Mouse (Mus musculus): ENCODE data around the gene Samd10. TPM values are rescaled to one million over a fixed set of nuclear protein-coding genes. Genes with fewer than 3 reads are reported as not detected.

Gene Samd10
- polyA plus RNA-seq, 1 experiment from 2014 or later, result 75.9 TPM

- Histone ChIP-seq H3K36me3 (ENCODE audit: control insufficient read depth, insufficient read depth, low read length) (no peaks in the 10 kb centered on the region), H3K4me3 (ENCODE audit: low read depth, low read length) (no peak overlapping the region), H3K27me3 (ENCODE audit: control insufficient read depth, insufficient read depth, low read length) (no peaks in the 10 kb centered on the region), H3K9ac (ENCODE audit: low read depth, low read length) (no peak overlapping the region), H3K9me3 (ENCODE audit: control insufficient read depth, low read length) (no peaks in the 10 kb centered on the region), H3K27ac (ENCODE audit: low read depth, low read length) (no peak overlapping the region), H3K4me1 (replicated peaks; ENCODE audit: control insufficient read depth, insufficient read depth, low read length) (no peaks in the 10 kb centered on the region), H3K4me2 (replicated peaks; ENCODE audit: low read depth, low read length) (no peak overlapping the region)
- ATAC-seq (ENCODE audit: low FRiP score) (no peak), DNase-seq (ENCODE audit: low spot score) (no peak)
- WGBS, result 94% methylated on average over 7 of the region's 7 CpGs
These were observed 24.0 kb downstream of the Samd10 start for GRCm38 (mm10) chr2:181574921-181575545.

GRCm38 (mm10) chr2:181573961-181574360, 25.1 kb downstream of the Samd10 start:
- WGBS, result 94% methylated on average over 9 of the region's 9 CpGs
- no peak for DNase-seq (ENCODE audit: low spot score)
- H3K27ac ChIP-seq (ENCODE audit: low read depth, low read length), result no peak overlapping the region
- ATAC-seq (ENCODE audit: low FRiP score), result no peak
- no peak overlapping the region for H3K9ac ChIP-seq (ENCODE audit: low read depth, low read length)
- no peak overlapping the region for H3K4me2 ChIP-seq (replicated peaks; ENCODE audit: low read depth, low read length)
- no peak overlapping the region for H3K4me3 ChIP-seq (ENCODE audit: low read depth, low read length)
- no peaks in the 10 kb centered on the region for H3K4me1 ChIP-seq (replicated peaks; ENCODE audit: control insufficient read depth, insufficient read depth, low read length)
- no peaks in the 10 kb centered on the region for H3K27me3 ChIP-seq (ENCODE audit: control insufficient read depth, insufficient read depth, low read length)
- H3K36me3 ChIP-seq (ENCODE audit: control insufficient read depth, insufficient read depth, low read length), result no peaks in the 10 kb centered on the region
- no peaks in the 10 kb centered on the region for H3K9me3 ChIP-seq (ENCODE audit: control insufficient read depth, low read length)

- Histone ChIP-seq H3K27me3 (ENCODE audit: control insufficient read depth, insufficient read depth, low read length) (no peaks in the 10 kb centered on the region), H3K4me1 (replicated peaks; ENCODE audit: control insufficient read depth, insufficient read depth, low read length) (no peaks in the 10 kb centered on the region), H3K9me3 (ENCODE audit: control insufficient read depth, low read length) (no peaks in the 10 kb centered on the region), H3K4me3 (ENCODE audit: low read depth, low read length) (no peak overlapping the region), H3K36me3 (ENCODE audit: control insufficient read depth, insufficient read depth, low read length) (no peaks in the 10 kb centered on the region), H3K4me2 (replicated peaks; ENCODE audit: low read depth, low read length) (no peak overlapping the region), H3K9ac (ENCODE audit: low read depth, low read length) (no peak overlapping the region), H3K27ac (ENCODE audit: low read depth, low read length) (no peak overlapping the region)
- 94% methylated on average over 15 of the region's 15 CpGs for WGBS
- ATAC-seq (ENCODE audit: low FRiP score) (no peak), DNase-seq (ENCODE audit: low spot score) (no peak)
These were observed 25.8 kb downstream of the Samd10 start for GRCm38 (mm10) chr2:181572921-181573920.

GRCm38 (mm10) chr2:181571941-181572670, 26.9 kb downstream of the Samd10 start:
- Histone ChIP-seq H3K9ac (ENCODE audit: low read depth, low read length) (no peak overlapping the region), H3K27ac (ENCODE audit: low read depth, low read length) (no peak overlapping the region), H3K4me2 (replicated peaks; ENCODE audit: low read depth, low read length) (no peak overlapping the region), H3K9me3 (ENCODE audit: control insufficient read depth, low read length) (no peaks in the 10 kb centered on the region), H3K27me3 (ENCODE audit: control insufficient read depth, insufficient read depth, low read length) (no peaks in the 10 kb centered on the region), H3K4me3 (ENCODE audit: low read depth, low read length) (no peak overlapping the region), H3K4me1 (replicated peaks; ENCODE audit: control insufficient read depth, insufficient read depth, low read length) (no peaks in the 10 kb centered on the region), H3K36me3 (ENCODE audit: control insufficient read depth, insufficient read depth, low read length) (no peaks in the 10 kb centered on the region)
- no peak for DNase-seq (ENCODE audit: low spot score)
- WGBS, result 93% methylated on average over 11 of the region's 11 CpGs
- ATAC-seq (ENCODE audit: low FRiP score), result no peak

- no peak for DNase-seq (ENCODE audit: low spot score)
- WGBS, result 74% methylated on average over 6 of the region's 6 CpGs
- no peak overlapping the region for H3K9ac ChIP-seq (ENCODE audit: low read depth, low read length)
These were observed 28.0 kb downstream of the Samd10 start for GRCm38 (mm10) chr2:181570921-181571595.

GRCm38 (mm10) chr2:181570375-181570774, 28.6 kb downstream of the Samd10 start:
- ATAC-seq (ENCODE audit: low FRiP score) (no peak), DNase-seq (ENCODE audit: low spot score) (no peak)
- Histone ChIP-seq H3K4me2 (replicated peaks; ENCODE audit: low read depth, low read length) (no peak overlapping the region), H3K27ac (ENCODE audit: low read depth, low read length) (no peak overlapping the region), H3K9ac (ENCODE audit: low read depth, low read length) (no peak overlapping the region), H3K9me3 (ENCODE audit: control insufficient read depth, low read length) (no peaks in the 10 kb centered on the region), H3K27me3 (ENCODE audit: control insufficient read depth, insufficient read depth, low read length) (no peaks in the 10 kb centered on the region), H3K4me1 (replicated peaks; ENCODE audit: control insufficient read depth, insufficient read depth, low read length) (no peaks in the 10 kb centered on the region), H3K4me3 (ENCODE audit: low read depth, low read length) (no peak overlapping the region), H3K36me3 (ENCODE audit: control insufficient read depth, insufficient read depth, low read length) (no peaks in the 10 kb centered on the region)
- whole genome bisulfite sequencing, result 87% methylated on average over 8 of the region's 8 CpGs

More at GRCm38 (mm10) chr2:181570921-181571595, 28.0 kb downstream of the Samd10 start:
- ATAC-seq (ENCODE audit: low FRiP score), result no peak
- Histone ChIP-seq H3K4me3 (ENCODE audit: low read depth, low read length) (no peak overlapping the region), H3K36me3 (ENCODE audit: control insufficient read depth, insufficient read depth, low read length) (no peaks in the 10 kb centered on the region), H3K9me3 (ENCODE audit: control insufficient read depth, low read length) (no peaks in the 10 kb centered on the region), H3K4me1 (replicated peaks; ENCODE audit: control insufficient read depth, insufficient read depth, low read length) (no peaks in the 10 kb centered on the region), H3K4me2 (replicated peaks; ENCODE audit: low read depth, low read length) (no peak overlapping the region), H3K27me3 (ENCODE audit: control insufficient read depth, insufficient read depth, low read length) (no peaks in the 10 kb centered on the region), H3K27ac (ENCODE audit: low read depth, low read length) (no peak overlapping the region)

- H3K36me3 ChIP-seq (ENCODE audit: control insufficient read depth, insufficient read depth, low read length), result no peaks in the 10 kb centered on the region
- no peak overlapping the region for H3K9ac ChIP-seq (ENCODE audit: low read depth, low read length)
- H3K4me1 ChIP-seq (replicated peaks; ENCODE audit: control insufficient read depth, insufficient read depth, low read length), result no peaks in the 10 kb centered on the region
- no peaks in the 10 kb centered on the region for H3K27me3 ChIP-seq (ENCODE audit: control insufficient read depth, insufficient read depth, low read length)
- H3K27ac ChIP-seq (ENCODE audit: low read depth, low read length), result no peak overlapping the region
- no peak overlapping the region for H3K4me2 ChIP-seq (replicated peaks; ENCODE audit: low read depth, low read length)
- ATAC-seq (ENCODE audit: low FRiP score) (no peak), DNase-seq (ENCODE audit: low spot score) (no peak)
- H3K9me3 ChIP-seq (ENCODE audit: control insufficient read depth, low read length), result no peaks in the 10 kb centered on the region
- 91% methylated on average over 10 of the region's 10 CpGs for WGBS
- H3K4me3 ChIP-seq (ENCODE audit: low read depth, low read length), result no peak overlapping the region
These were observed 29.2 kb downstream of the Samd10 start for GRCm38 (mm10) chr2:181569856-181570255.

GRCm38 (mm10) chr2:181568272-181569008, 30.6 kb downstream of the Samd10 start:
- H3K9ac ChIP-seq (ENCODE audit: low read depth, low read length), result no peak overlapping the region
- no peaks in the 10 kb centered on the region for H3K36me3 ChIP-seq (ENCODE audit: control insufficient read depth, insufficient read depth, low read length)
- DNase-seq (ENCODE audit: low spot score), result peak; percentile 60
- ATAC-seq (ENCODE audit: low FRiP score), result no peak
- H3K9me3 ChIP-seq (ENCODE audit: control insufficient read depth, low read length), result no peaks in the 10 kb centered on the region
- WGBS, result 82% methylated on average over 7 of the region's 7 CpGs
- H3K27me3 ChIP-seq (ENCODE audit: control insufficient read depth, insufficient read depth, low read length), result no peaks in the 10 kb centered on the region
- no peak overlapping the region for H3K4me3 ChIP-seq (ENCODE audit: low read depth, low read length)
- H3K4me2 ChIP-seq (replicated peaks; ENCODE audit: low read depth, low read length), result no peak overlapping the region
- H3K4me1 ChIP-seq (replicated peaks; ENCODE audit: control insufficient read depth, insufficient read depth, low read length), result no peaks in the 10 kb centered on the region
- no peak overlapping the region for H3K27ac ChIP-seq (ENCODE audit: low read depth, low read length)

Measured in hindbrain, embryonic 11.5 days (tissue).